Mouse (Mus musculus): ENCODE results near the gene Usmg5.

- TF ChIP-seq CTCF (conservative IDR thresholded peaks at IDR 0.05; ENCODE audit: low read length) (no peak), POU5F1 (IDR thresholded peaks at IDR 0.05; ENCODE audit: borderline replicate concordance, low read length) (no peak), NANOG (IDR thresholded peaks at IDR 0.05; ENCODE audit: borderline replicate concordance, low read length) (no peak)
Measured at GRCm38 (mm10) chr19:47046343-47046742, 44.1 kb downstream of the Usmg5 start.
